Mouse (Mus musculus) CD4-positive, CD25-positive, alpha-beta regulatory T cell, adult 2 months (primary cell): ENCODE measurements around the gene Lats2.

Source experiments
- DNase-seq: peaks from one replicate; pipeline ENCODE4 v3.0.0-alpha.2; 2012; ENCODE audit warnings: low read depth, low spot score

Gene Lats2

DNA sequence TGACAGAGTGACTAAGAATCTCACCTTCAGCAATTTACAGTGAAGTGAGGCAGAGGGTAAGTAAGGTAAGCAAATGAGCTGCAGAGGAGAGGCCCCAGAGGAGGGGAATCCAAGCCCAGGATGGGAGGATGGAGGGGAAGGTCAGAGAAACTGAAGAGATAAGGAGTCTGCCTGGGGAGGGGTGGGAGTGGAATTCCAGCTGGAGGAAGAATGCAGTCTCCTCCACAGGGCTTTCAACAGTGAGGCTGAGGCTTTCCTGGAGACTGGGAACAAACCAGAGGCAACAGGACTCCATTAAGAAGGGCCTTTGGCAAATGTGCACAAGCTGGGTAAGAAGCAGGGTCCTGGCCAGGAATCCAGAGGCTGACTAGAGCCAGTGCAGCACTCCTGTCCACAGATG lies 21.1 kb downstream of the Lats2 start:
- no peak for DNase-seq

DNA sequence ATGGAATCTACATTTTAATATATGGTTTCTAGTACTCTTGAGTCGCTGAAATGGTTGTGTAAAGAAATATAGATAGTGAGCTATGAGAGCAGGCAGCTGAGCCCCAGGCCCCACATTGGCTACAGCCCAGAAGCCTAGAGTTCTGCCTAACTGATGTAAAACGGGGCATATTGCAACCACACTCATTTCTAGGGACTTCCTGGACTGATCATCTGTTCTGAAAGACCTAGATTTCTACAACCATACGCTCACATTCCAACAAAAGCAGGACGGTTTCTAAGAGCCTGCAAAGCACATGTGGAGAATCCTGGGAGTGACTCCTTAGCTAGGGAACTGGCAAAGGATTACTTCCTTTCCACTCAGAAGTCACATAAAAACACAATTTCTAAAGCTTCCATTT lies 22.0 kb downstream of the Lats2 start:
- DNase-seq, result no peak

DNA sequence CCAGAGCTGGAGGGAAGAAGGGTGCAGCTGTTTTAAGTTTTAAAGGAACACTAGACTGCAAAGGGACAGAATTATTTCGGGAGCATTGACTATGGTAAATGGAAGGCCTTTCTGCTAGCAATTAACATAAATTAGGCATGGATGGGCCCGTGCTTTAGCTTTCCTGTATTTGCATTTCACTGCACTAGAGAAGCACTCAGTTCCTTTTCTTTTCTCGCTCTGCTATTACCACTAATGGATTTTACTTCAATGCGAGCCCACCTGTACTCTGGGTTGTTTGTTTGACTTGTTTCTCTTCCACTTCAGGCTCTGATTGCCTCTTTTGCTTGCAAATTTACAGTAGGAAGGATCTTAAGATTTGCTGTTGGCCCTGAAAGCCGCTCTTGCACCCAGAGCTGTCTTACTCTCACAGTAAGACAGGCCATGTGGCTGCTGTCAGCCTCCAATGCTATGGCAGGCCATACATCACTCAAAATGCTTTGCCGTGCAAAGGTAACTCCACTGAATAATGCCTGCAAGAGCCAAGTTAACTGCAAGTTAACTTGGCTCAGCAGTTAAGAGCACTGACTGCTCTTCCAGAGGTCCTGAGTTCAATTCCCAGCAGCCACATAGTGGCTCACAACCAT lies 25.4 kb downstream of the Lats2 start:
- DNase-seq, result no peak

- DNase-seq, result peak; percentile 24
These were observed 27.7 kb downstream of the Lats2 start for GRCm38 (mm10) chr14:57730527-57730926.

GRCm38 (mm10) chr14:57729975-57730499 lies 28.2 kb downstream of the Lats2 start:
- DNase-seq, result peak; percentile 52

DNA sequence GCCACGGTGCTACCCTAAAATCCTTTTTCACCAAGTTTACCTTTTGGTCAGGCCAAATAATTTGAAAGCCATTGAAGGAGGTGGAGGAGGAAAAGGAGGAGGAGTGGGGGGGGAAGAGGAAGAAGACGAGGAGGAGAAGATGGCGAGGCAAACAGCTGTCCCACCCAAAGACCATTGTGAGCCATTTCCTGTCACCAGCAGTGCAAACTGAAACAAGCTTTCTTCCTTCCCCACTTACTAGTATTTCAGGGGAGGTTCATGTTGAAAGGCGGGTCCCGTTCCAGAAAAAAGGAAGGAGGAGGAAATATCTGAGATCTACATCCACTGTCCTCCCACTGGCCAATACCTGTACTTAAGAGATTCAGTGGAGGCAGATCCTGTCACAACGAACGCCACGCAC lies 28.8 kb downstream of the Lats2 start:
- DNase-seq, result peak; percentile 23

- DNase-seq, result peak; percentile 49
These were observed 32.0 kb downstream of the Lats2 start for GRCm38 (mm10) chr14:57726172-57726571.

DNA sequence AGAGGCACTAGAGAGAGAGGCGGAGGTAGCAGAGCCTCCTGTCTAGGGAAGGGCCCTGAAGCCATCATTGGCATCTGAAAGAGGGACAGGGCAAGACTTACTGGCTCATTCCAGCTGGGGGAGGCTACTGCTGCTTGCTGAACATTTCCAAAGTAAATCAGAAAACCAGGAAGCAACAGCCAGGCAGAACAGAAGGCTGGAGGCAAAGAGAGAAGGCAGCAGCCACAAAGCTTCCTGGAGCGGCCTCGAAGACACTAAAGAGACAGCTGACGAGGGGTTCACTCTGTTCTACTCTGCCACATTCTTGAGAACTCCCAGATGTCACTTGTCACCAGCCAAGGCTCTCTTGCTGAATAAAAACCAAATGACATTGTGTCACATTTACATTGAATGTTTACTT lies 33.7 kb downstream of the Lats2 start:
- DNase-seq, result no peak

GRCm38 (mm10) chr14:57718245-57718644 lies 39.9 kb downstream of the Lats2 start:
- no peak for DNase-seq

- DNase-seq, result no peak
These were observed 41.5 kb downstream of the Lats2 start for GRCm38 (mm10) chr14:57716601-57717245.

DNA sequence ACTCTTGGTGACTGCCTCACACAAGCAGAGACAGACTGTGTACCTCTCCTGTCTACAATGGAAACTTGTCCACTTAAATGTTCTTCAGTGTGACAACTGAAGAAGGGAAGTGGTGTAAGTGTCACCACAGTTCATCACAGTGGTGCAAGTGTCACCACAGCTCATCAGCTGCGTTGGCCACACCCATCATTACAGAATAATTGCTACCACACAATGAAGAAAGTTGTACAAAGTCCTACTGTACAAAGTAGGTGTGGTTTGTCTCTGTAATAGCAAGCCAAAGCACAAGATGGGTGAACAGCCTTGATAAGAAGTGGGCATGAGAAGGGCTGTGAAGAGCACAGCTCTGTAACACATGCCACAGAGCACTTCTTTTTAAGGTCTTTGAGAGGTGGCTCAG lies 45.3 kb downstream of the Lats2 start:
- DNase-seq, result peak; percentile 66

GRCm38 (mm10) chr14:57711059-57711458 lies 47.1 kb downstream of the Lats2 start:
- peak; percentile 54 for DNase-seq

DNA sequence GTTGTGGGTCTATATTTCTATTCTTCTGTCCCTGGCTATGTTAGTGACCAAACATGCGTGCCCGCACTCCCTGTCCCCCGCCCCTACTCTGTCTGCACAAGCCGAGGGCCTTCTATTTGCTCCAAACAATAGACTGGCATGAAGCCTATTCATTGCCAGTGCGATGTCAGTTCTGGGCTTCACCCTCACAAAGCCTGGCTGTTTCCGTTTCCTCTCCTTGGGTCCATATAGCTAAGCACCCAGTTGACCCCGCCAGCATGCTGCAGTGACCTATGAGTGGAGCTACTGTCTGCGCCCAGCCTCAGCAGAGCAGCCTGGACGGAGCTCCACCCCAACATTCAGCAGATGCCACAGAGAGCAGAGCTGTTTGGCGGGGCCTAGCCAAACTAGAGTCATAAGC lies 49.0 kb downstream of the Lats2 start:
- DNase-seq, result no peak

GRCm38 (mm10) chr14:57708580-57708979 lies 49.6 kb downstream of the Lats2 start:
- DNase-seq, result no peak

DNA sequence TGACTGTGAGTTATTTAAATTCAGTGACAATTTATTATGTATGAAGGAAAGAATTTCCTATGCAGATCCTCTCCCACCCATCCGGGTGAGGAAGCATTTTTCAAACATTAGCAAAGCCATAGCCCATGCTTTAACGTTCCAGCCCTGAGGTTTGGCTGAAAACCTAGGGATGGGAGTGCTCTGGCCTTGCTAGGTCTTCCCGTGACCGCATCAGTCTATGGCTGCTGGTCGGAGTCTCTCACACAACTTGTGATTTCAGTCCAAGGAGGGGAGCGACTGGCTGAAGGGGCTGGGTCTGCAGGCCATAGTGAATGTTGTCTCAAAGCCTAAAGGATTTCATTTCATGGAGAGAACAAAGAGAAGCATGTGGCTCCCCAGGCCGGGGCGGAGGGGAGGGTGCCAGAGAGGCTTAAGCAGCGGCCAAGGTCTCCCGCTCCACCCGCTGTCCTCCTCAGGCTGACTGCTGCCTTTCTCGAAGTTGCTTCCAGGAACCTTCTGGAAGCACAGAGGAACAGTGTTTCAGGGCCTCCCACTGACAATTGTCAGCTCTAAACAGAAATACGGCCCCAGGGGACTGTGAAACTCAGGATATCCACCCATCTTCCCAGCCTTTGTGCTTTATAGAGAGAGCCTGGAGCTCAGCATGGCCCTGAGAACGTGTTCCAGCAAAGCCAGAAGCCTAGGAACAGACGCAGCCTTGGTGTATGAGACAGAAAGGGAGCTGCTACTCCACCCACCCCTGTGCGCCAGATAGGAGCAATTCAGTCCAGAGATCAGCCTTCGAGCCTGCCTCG lies 50.9 kb downstream of the Lats2 start:
- DNase-seq, result no peak

- no peak for DNase-seq
These were observed 51.5 kb downstream of the Lats2 start for GRCm38 (mm10) chr14:57706760-57707099.

GRCm38 (mm10) chr14:57705759-57706158 lies 52.4 kb downstream of the Lats2 start:
- DNase-seq, result no peak

- DNase-seq, result no peak
These were observed 53.1 kb downstream of the Lats2 start for GRCm38 (mm10) chr14:57705075-57705474.

GRCm38 (mm10) chr14:57701915-57702477 lies 56.2 kb downstream of the Lats2 start:
- DNase-seq, result no peak

GRCm38 (mm10) chr14:57699461-57699970 lies 58.7 kb downstream of the Lats2 start:
- no peak for DNase-seq

- DNase-seq, result no peak
These were observed 59.2 kb downstream of the Lats2 start for GRCm38 (mm10) chr14:57699016-57699415.

GRCm38 (mm10) chr14:57696066-57696465 lies 62.1 kb downstream of the Lats2 start:
- no peak for DNase-seq
